Mouse (Mus musculus) CD4-positive helper T cell, adult 2 months (primary cell): ENCODE data around the gene Cysltr1.

ENCODE experiments used
- DNase-seq: peaks from one replicate; pipeline ENCODE4 v3.0.0-alpha.2; 2012; ENCODE audit warnings: low read depth, missing footprints, low spot score

Cysltr1 gene

GRCm38 (mm10) chrX:106603386-106603785, at the start of gene Cysltr1:
TSS of gene Cysltr1 (minus strand) at chrX:106603679.
- peak; percentile 5 for DNase-seq

DNA sequence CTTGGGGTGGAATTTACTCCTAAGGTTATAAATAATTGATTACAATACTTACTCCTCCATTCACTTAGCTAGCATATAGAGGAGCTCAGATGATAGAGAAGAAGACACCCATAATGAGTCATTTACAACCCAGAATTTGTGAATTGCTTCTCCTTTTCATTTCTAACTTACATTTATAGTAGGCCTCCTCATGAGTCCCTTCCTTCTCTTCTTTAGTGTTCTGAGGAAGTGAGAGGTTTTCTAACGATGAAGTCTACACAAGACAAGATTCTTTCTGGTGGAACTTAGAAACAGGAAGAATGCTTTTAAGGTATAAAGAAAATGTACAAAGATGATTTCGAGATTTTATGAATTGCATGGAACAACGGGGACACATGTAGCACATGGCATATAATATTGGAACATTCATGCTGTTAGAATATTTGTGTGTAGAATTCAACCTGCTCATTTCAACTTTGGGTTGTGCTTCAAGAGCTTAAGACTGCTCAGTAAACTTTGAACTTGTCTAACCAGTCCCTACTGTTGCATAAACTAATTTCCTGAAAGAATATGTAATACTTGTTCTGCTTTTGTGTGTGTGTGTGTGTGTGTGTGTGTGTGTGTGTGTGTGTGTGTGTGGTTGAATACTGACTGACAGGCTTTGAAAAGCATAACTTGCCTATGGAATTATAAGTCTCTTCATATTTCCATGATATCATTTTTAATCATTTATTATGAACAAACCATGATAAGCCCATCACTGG, 31.5 kb upstream of the Cysltr1 start:
- no peak for DNase-seq

DNA sequence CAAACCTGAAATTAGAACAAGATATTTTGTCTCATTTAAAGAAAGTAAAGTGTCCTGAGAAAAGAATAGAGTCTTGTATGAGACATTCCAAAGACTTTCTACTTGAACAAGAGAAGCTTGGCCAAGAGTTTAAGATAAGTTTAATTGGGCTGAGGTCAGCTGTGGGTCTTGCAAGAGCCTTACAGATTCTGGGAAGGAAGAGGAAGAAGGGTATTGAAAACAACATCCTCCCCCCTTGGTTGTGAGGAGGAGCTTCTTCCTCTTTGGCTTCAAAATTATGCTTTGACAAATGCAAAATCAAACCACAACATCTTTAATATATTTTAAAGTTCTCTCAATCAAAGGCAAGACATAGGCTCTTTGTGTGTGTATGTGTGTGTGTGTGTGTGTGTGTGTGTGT, 30.1 kb upstream of the Cysltr1 start:
- no peak for DNase-seq

GRCm38 (mm10) chrX:106628514-106628913, 25.0 kb upstream of the Cysltr1 start:
- DNase-seq: peak; percentile 2

- peak; percentile 5 for DNase-seq
Measured at GRCm38 (mm10) chrX:106623667-106624066, 20.2 kb upstream of the Cysltr1 start.

- DNase-seq: peak; percentile 4
Measured at GRCm38 (mm10) chrX:106622512-106622911, 19.0 kb upstream of the Cysltr1 start.

DNA sequence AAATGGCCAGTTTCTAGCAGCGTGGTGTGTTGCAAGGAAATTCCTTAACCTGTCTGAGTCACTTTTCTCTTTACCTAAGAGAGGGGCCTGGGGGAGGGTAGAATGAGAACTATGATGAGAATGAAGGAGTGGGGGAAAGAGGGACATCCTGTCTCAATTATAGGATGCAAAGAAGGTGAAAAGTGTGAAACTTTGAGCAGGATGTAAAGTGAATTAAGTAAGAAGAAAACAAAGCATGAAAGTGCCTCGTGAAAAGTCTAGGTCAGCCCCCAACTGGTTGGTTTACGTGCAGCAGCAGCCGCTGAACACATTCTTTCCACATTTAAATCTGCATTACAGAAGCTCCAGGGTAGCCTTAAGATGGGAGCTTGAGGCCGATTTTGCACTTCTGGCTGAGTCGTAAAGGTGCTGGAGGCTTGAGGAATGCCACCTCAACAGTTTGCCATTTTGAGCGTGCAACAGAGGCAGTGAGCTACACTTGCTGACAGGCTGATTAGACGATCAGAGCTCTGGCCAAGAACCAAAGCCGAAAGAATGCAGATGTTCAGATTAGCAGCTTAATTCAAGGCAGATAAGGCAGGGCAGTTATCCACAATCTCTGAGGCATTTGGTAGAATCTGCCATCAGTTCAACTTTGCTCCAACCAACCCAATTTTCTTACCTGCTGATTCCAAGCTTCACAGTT, 763 bp downstream of the Cysltr1 start:
- DNase-seq: peak; percentile 17

GRCm38 (mm10) chrX:106595904-106596303, 7.6 kb downstream of the Cysltr1 start:
- peak; percentile 35 for DNase-seq

- DNase-seq: no peak
Measured at GRCm38 (mm10) chrX:106593914-106594313, 9.6 kb downstream of the Cysltr1 start.

GRCm38 (mm10) chrX:106582886-106583285, 20.6 kb downstream of the Cysltr1 start, which contains the start of gene Gm5127:
TSS of gene Gm5127 (plus strand) at chrX:106583186.
- DNase-seq: no peak

DNA sequence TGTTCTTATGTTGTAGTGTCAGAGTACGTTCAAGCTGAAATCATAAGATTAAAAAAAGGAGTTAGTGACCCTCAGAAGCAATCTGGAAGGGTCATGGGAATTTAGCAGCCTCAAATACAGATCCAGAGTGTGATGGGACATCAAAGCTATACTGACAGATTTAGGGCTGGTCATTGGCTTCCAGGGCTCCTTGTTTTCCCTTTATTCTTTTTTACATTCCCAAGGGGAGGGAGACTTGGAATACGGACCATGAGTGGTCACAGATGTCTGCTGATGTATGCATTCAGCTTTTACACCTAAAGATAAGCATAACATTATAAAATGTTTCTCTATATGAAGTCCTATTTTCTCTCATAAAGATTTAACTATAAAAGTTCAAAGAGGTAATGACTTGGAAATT, 21.3 kb downstream of the Cysltr1 start:
- no peak for DNase-seq

DNA sequence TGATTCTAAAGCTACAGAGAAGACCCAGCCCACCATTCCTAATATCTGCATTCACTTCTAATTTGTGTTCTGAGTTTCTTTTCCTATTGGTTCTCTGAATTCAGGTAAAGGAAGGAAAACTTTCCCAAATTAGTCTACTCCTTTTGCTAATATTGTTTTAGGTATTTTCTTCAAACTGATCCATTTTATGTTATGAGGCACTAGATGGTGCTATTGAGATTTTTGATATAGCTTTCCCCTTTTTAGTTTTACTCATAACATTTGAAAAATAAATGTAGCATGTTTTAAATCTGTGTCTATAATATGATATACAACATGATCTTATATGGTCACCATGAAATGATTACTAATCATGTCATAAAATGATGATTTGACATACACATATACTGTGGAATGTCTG, 23.1 kb downstream of the Cysltr1 start:
- no peak for DNase-seq

DNA sequence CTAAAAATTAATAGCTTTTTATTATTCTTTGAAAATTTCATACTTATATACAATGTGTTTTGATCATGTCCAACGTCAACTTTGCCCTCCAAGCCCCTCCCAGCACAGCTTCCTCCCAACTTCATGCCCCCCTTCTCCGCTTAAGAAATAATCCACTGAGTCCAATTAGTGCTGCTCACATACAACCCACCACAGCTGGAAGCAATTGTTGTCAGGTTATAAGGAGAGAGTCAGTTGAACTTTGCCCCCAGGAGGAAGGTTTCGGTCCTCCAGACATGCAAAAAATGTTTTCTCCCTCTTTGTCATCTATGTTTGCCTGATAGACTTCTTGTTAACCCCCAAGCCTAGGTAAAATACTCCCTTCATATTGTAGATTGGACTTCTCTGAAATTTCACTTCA, 24.5 kb downstream of the Cysltr1 start:
- no peak for DNase-seq

GRCm38 (mm10) chrX:106555457-106555856, 48.0 kb downstream of the Cysltr1 start:
- DNase-seq: no peak

DNA sequence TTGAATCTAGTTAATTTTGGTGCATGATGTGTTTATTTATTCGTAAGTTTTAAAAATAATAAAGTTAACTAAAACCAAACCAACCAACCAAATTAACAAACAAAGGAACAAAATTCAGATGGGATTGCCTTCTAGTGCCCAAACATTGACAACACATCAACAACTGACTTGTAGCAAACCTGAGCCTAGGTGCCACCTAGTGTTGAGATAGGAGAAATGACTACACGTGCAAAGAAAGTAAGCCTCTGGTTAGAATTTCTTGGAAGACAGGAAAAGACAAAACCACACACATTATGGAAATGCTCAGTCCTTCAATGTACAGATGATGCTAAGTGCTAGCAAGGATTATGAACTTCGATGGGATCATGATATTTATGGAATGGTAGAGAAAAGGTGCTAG, 67.1 kb downstream of the Cysltr1 start:
- DNase-seq: no peak
